Mouse (Mus musculus) ovary, postnatal 36 days (tissue): ENCODE measurements at regions not wholly inside any gene's neighbourhood (a gene's known extent, or its start where the extent isn't known, plus 50 kb on each side); places are given as distances from the start of the nearest gene placed in this dataset.

Experiments
- DNase-seq: peaks from one replicate; pipeline ENCODE4 v3.0.0; 2022; ENCODE audit warnings: low spot score, mixed read lengths

- no peak for DNase-seq
These were observed 62.5 kb upstream of the Ubl3 start for GRCm38 (mm10) chr5:148615117-148615516.

- DNase-seq, result no peak
These were observed 58.7 kb upstream of the Ubl3 start for GRCm38 (mm10) chr5:148611323-148611722.

DNA sequence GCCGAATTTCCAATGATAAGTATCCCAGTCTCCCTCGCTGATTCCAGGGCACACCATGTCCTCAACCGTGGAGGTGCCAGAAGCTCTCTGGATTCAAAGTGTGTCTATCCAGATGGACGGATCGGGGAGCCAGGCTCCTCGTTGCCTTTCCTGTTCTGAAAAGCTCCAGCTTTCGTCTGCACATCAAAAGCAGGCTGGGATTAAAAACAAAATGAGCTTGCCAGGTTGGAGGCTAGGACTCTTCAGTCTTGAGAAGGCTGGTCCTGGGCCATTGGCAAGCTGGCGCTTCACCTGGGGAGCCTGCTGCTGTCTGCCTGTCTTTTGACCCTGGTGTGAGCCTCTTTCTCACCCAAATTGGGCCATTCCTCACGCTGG lies 56.9 kb upstream of the Ubl3 start:
- DNase-seq, result no peak

DNA sequence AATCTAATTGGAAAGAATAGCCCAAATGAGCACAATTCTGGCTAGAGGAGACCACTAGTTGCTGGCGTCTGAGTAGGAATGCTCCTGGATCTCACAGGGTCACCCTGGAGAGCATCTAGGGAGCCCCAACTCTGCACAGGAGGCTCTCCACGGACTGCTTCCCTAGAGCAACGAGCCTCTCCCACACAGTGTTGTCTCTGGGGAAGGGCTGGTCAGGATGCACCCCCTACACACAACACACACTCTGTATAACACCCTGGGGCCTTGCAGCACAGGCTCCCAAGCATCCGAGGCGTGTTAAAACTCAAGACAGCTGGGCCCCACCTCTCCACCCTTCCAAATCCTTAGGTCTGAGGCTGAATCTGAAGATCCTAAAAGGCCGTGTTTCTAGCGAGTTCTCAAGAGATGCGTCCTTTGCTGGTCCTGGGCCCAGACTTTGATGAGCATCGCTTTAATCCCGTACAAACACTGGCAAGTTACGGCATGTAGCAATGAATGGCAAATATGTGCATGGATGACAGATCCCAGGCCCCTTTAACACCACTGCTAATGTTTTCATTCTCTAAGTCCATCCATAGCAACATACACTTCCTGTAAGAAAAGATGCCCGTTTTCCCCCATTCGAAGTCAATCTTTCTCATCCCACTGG lies 56.4 kb upstream of the Ubl3 start:
- no peak for DNase-seq

GRCm38 (mm10) chr5:148608178-148608577 lies 55.6 kb upstream of the Ubl3 start:
- peak; percentile 48 for DNase-seq

GRCm38 (mm10) chr5:148605730-148606129 lies 53.1 kb upstream of the Ubl3 start:
- DNase-seq, result no peak
